Mouse (Mus musculus): ENCODE data around the gene Macrod2. TPM values are rescaled to one million over a fixed set of nuclear protein-coding genes. Genes with fewer than 3 reads are reported as not detected.

Macrod2 gene
- polyA plus RNA-seq, 1 experiment from 2014 or later = 31.9 TPM

- H3K4me3 ChIP-seq (ENCODE audit: low read depth, low read length) = no peak overlapping the region
- no peaks in the 10 kb centered on the region for H3K9me3 ChIP-seq (ENCODE audit: control insufficient read depth, low read length)
- no peak overlapping the region for H3K27ac ChIP-seq (replicated peaks)
- no peak overlapping the region for H3K4me2 ChIP-seq (replicated peaks; ENCODE audit: low read depth)
- H3K27me3 ChIP-seq (ENCODE audit: control insufficient read depth, insufficient read depth, low read length) = no peaks in the 10 kb centered on the region
- 47% methylated on average over 1 of the region's 1 CpGs for WGBS
- DNase-seq (ENCODE audit: low spot score) (no peak), ATAC-seq (ENCODE audit: low FRiP score, low TSS enrichment) (no peak)
- TF ChIP-seq EP300 (optimal IDR thresholded peaks at IDR 0.05) (no peak), CTCF (IDR thresholded peaks at IDR 0.05; ENCODE audit: low read depth) (no peak)
- no peak overlapping the region for H3K9ac ChIP-seq (ENCODE audit: low read length)
- no peaks in the 10 kb centered on the region for H3K4me1 ChIP-seq (replicated peaks; ENCODE audit: control insufficient read depth, insufficient read depth)
- H3K36me3 ChIP-seq (ENCODE audit: control insufficient read depth, insufficient read depth, low read length) = no peaks in the 10 kb centered on the region
Observed at GRCm38 (mm10) chr2:141558242-141558827, 1163.2 kb downstream of the Macrod2 start.

- no peaks in the 10 kb centered on the region for H3K27me3 ChIP-seq (ENCODE audit: control insufficient read depth, insufficient read depth, low read length)
- H3K4me2 ChIP-seq (replicated peaks; ENCODE audit: low read depth) = no peak overlapping the region
- DNase-seq (ENCODE audit: low spot score) = no peak
- H3K36me3 ChIP-seq (ENCODE audit: control insufficient read depth, insufficient read depth, low read length) = no peaks in the 10 kb centered on the region
- no peaks in the 10 kb centered on the region for H3K9me3 ChIP-seq (ENCODE audit: control insufficient read depth, low read length)
- H3K4me3 ChIP-seq (ENCODE audit: low read depth, low read length) = no peak overlapping the region
- no peak overlapping the region for H3K27ac ChIP-seq (replicated peaks)
- H3K9ac ChIP-seq (ENCODE audit: low read length) = no peak overlapping the region
- H3K4me1 ChIP-seq (replicated peaks; ENCODE audit: control insufficient read depth, insufficient read depth) = no peaks in the 10 kb centered on the region
- no peak for ATAC-seq (ENCODE audit: low FRiP score, low TSS enrichment)
- 36% methylated on average over 3 of the region's 3 CpGs for WGBS
- TF ChIP-seq EP300 (optimal IDR thresholded peaks at IDR 0.05) (no peak), CTCF (IDR thresholded peaks at IDR 0.05; ENCODE audit: low read depth) (no peak)
Observed at GRCm38 (mm10) chr2:141565986-141566385, 1170.9 kb downstream of the Macrod2 start.

GRCm38 (mm10) chr2:141571360-141571759 is 1176.3 kb downstream of the Macrod2 start:
- WGBS = 43% methylated on average over 3 of the region's 3 CpGs
- ATAC-seq (ENCODE audit: low FRiP score, low TSS enrichment) (no peak), DNase-seq (ENCODE audit: low spot score) (no peak)
- H3K4me1 ChIP-seq (replicated peaks; ENCODE audit: control insufficient read depth, insufficient read depth) = no peaks in the 10 kb centered on the region
- no peak overlapping the region for H3K4me3 ChIP-seq (ENCODE audit: low read depth, low read length)
- no peak for TF ChIP-seq CTCF (IDR thresholded peaks at IDR 0.05; ENCODE audit: low read depth)
- no peak overlapping the region for H3K4me2 ChIP-seq (replicated peaks; ENCODE audit: low read depth)
- H3K36me3 ChIP-seq (ENCODE audit: control insufficient read depth, insufficient read depth, low read length) = no peaks in the 10 kb centered on the region
- no peaks in the 10 kb centered on the region for H3K9me3 ChIP-seq (ENCODE audit: control insufficient read depth, low read length)
- H3K27me3 ChIP-seq (ENCODE audit: control insufficient read depth, insufficient read depth, low read length) = no peaks in the 10 kb centered on the region
- H3K27ac ChIP-seq (replicated peaks) = no peak overlapping the region
- no peak overlapping the region for H3K9ac ChIP-seq (ENCODE audit: low read length)

- Histone ChIP-seq H3K4me1 (replicated peaks; ENCODE audit: control insufficient read depth, insufficient read depth) (no peaks in the 10 kb centered on the region), H3K9ac (ENCODE audit: low read length) (no peak overlapping the region), H3K36me3 (ENCODE audit: control insufficient read depth, insufficient read depth, low read length) (no peaks in the 10 kb centered on the region), H3K4me2 (replicated peaks; ENCODE audit: low read depth) (no peak overlapping the region), H3K27ac (replicated peaks) (no peak overlapping the region), H3K27me3 (ENCODE audit: control insufficient read depth, insufficient read depth, low read length) (no peaks in the 10 kb centered on the region), H3K4me3 (ENCODE audit: low read depth, low read length) (no peak overlapping the region), H3K9me3 (ENCODE audit: control insufficient read depth, low read length) (no peaks in the 10 kb centered on the region)
- ATAC-seq (ENCODE audit: low FRiP score, low TSS enrichment) = no peak
- TF ChIP-seq CTCF (IDR thresholded peaks at IDR 0.05; ENCODE audit: low read depth) = no peak
- TF ChIP-seq EP300 (optimal IDR thresholded peaks at IDR 0.05) = no peak
- DNase-seq (ENCODE audit: low spot score) = no peak
Observed at GRCm38 (mm10) chr2:141578206-141578605, 1183.1 kb downstream of the Macrod2 start.

- H3K4me3 ChIP-seq (ENCODE audit: low read depth, low read length) = no peak overlapping the region
- H3K27ac ChIP-seq (replicated peaks) = no peak overlapping the region
- 82% methylated on average over 3 of the region's 3 CpGs for WGBS
- no peak overlapping the region for H3K4me2 ChIP-seq (replicated peaks; ENCODE audit: low read depth)
- DNase-seq (ENCODE audit: low spot score) (no peak), ATAC-seq (ENCODE audit: low FRiP score, low TSS enrichment) (no peak)
- H3K36me3 ChIP-seq (ENCODE audit: control insufficient read depth, insufficient read depth, low read length) = no peaks in the 10 kb centered on the region
- TF ChIP-seq CTCF (IDR thresholded peaks at IDR 0.05; ENCODE audit: low read depth) (no peak), EP300 (optimal IDR thresholded peaks at IDR 0.05) (no peak)
- no peak overlapping the region for H3K9ac ChIP-seq (ENCODE audit: low read length)
- H3K4me1 ChIP-seq (replicated peaks; ENCODE audit: control insufficient read depth, insufficient read depth) = no peaks in the 10 kb centered on the region
- no peaks in the 10 kb centered on the region for H3K9me3 ChIP-seq (ENCODE audit: control insufficient read depth, low read length)
- H3K27me3 ChIP-seq (ENCODE audit: control insufficient read depth, insufficient read depth, low read length) = no peaks in the 10 kb centered on the region
Observed at GRCm38 (mm10) chr2:141582431-141582830, 1187.3 kb downstream of the Macrod2 start.

DNA sequence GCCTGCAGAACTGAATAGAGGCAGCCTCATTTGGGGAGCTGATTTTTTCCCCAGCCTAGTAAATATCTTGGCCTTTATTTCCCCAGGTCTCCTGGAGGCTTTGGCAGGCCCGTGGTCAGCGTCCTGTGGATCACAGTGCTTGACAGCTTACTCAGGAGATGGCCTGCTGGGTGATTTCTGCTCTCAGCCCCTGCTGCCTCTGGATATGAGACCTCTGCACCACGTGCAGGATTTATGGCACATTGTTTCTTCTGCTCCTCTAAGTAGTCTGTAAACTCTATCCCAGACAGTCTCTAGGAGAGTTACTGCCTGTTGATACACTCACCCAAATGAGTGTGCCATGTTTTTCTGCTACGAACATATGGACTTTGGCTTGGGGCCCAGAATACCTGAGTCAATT is 1187.8 kb downstream of the Macrod2 start:
- DNase-seq (ENCODE audit: low spot score) = no peak
- H3K9ac ChIP-seq (ENCODE audit: low read length) = no peak overlapping the region
- H3K9me3 ChIP-seq (ENCODE audit: control insufficient read depth, low read length) = no peaks in the 10 kb centered on the region
- no peak for ATAC-seq (ENCODE audit: low FRiP score, low TSS enrichment)
- 23% methylated on average over 4 of the region's 4 CpGs for WGBS
- TF ChIP-seq CTCF (IDR thresholded peaks at IDR 0.05; ENCODE audit: low read depth) (no peak), EP300 (optimal IDR thresholded peaks at IDR 0.05) (no peak)
- H3K4me2 ChIP-seq (replicated peaks; ENCODE audit: low read depth) = no peak overlapping the region
- no peak overlapping the region for H3K4me3 ChIP-seq (ENCODE audit: low read depth, low read length)
- no peaks in the 10 kb centered on the region for H3K36me3 ChIP-seq (ENCODE audit: control insufficient read depth, insufficient read depth, low read length)
- no peaks in the 10 kb centered on the region for H3K27me3 ChIP-seq (ENCODE audit: control insufficient read depth, insufficient read depth, low read length)
- H3K27ac ChIP-seq (replicated peaks) = no peak overlapping the region
- no peaks in the 10 kb centered on the region for H3K4me1 ChIP-seq (replicated peaks; ENCODE audit: control insufficient read depth, insufficient read depth)

Data from stomach, postnatal 0 days (tissue).